Mouse (Mus musculus) megakaryocyte-erythroid progenitor cell, adult 5-6 weeks (primary cell): Measurements from ENCODE around the gene Ppp1r14b. TPM values are rescaled to one million over a fixed set of nuclear protein-coding genes. Genes with fewer than 3 reads are reported as not detected.

Experiments
- ATAC-seq: replicated peaks from 2 replicates; pipeline ENCODE4 v1.8.0; 2016; ENCODE audit warnings: mild to moderate bottlenecking, inconsistent platforms; ENCODE audit not compliant: severe bottlenecking, poor library complexity, low FRiP score, low TSS enrichment
- total RNA-seq, 2 experiments: library from RNA; stranded (forward) in 1 of 2; stranded (reverse) in 1 of 2; fragments of 200-1000, 215-1000 nt in 1 of 2; fragments of >200 nt in 1 of 2; fragmentation: Nextera tagmentation in 1 of 2; gene quantifications; 2 replicates each; pipeline ENCODE4 v1.2.3; 2014 to 2017

Ppp1r14b gene
- total RNA-seq, 2 experiments from 2014 or later, result 192 to 412 TPM

GRCm38 (mm10) chr19:6941372-6942248 lies 33.2 kb upstream of the Ppp1r14b start, which contains the start of gene Bad:
Gene Bad, plus strand, starts transcription at chr19:6941861.
- peak; percentile 67 for ATAC-seq

- ATAC-seq, result peak; percentile 84
Observed at GRCm38 (mm10) chr19:6942249-6942691, 32.5 kb upstream of the Ppp1r14b start, which contains the start of gene Gpr137. Gene Gpr137, minus strand, starts transcription at chr19:6942480.

GRCm38 (mm10) chr19:6942764-6943163 lies 32.0 kb upstream of the Ppp1r14b start:
- no peak for ATAC-seq

GRCm38 (mm10) chr19:6943709-6944108 lies 31.1 kb upstream of the Ppp1r14b start:
- no peak for ATAC-seq

- no peak for ATAC-seq
Observed at GRCm38 (mm10) chr19:6947742-6948141, 27.0 kb upstream of the Ppp1r14b start.

GRCm38 (mm10) chr19:6948186-6948585 lies 26.6 kb upstream of the Ppp1r14b start:
- no peak for ATAC-seq

- ATAC-seq, result no peak
Observed at GRCm38 (mm10) chr19:6949532-6949931, 25.2 kb upstream of the Ppp1r14b start.

- ATAC-seq, result no peak
Observed at GRCm38 (mm10) chr19:6949951-6950350, 24.8 kb upstream of the Ppp1r14b start.

GRCm38 (mm10) chr19:6950613-6951153 lies 24.1 kb upstream of the Ppp1r14b start:
- ATAC-seq, result peak; percentile 18; the same call in 1 of the 2 replicates

GRCm38 (mm10) chr19:6951381-6951968 lies 23.3 kb upstream of the Ppp1r14b start:
- peak; percentile 71 for ATAC-seq

- peak; percentile 45 for ATAC-seq
Observed at GRCm38 (mm10) chr19:6951994-6952711, 22.6 kb upstream of the Ppp1r14b start.

GRCm38 (mm10) chr19:6952712-6953037 lies 22.1 kb upstream of the Ppp1r14b start:
- no peak for ATAC-seq

- ATAC-seq, result no peak
Observed at GRCm38 (mm10) chr19:6954046-6954445, 20.7 kb upstream of the Ppp1r14b start.

GRCm38 (mm10) chr19:6955424-6955823 lies 19.3 kb upstream of the Ppp1r14b start:
- ATAC-seq, result no peak

- no peak for ATAC-seq
Observed at GRCm38 (mm10) chr19:6956461-6956860, 18.3 kb upstream of the Ppp1r14b start.

GRCm38 (mm10) chr19:6968491-6969271 lies 6.1 kb upstream of the Ppp1r14b start:
- ATAC-seq, result no peak

GRCm38 (mm10) chr19:6969291-6969664 lies 5.5 kb upstream of the Ppp1r14b start:
- ATAC-seq, result no peak

- 0 out of 2 replicates have a peak, but pooled peaks have one; percentile 19 for ATAC-seq
Observed at GRCm38 (mm10) chr19:6969665-6970381, 4.9 kb upstream of the Ppp1r14b start.
